Mouse (Mus musculus): ENCODE data around the gene Chat.

GRCm38 (mm10) chr14:32452552-32452951 lies 13.2 kb downstream of the Chat start:
- no peak for TF ChIP-seq CTCF (IDR thresholded peaks at IDR 0.05; ENCODE audit: insufficient read depth, low read length)
- TF ChIP-seq POLR2A (IDR thresholded peaks at IDR 0.05; ENCODE audit: borderline replicate concordance, extremely low read depth, low read depth, low read length) = no peak

All from lung, adult 2 months (tissue).